Mouse (Mus musculus) cerebral cortex, adult 2 months (tissue): ENCODE results near the gene C6.

Experiments
- WGBS: fragments of 180-500 bp; shearing (Covaris S2); methylation state at CpG from one replicate; pipeline ENCODE4 v1.1.7; 2018; 5-methylcytosine and 5-hydroxymethylcytosine counted together

The C6 gene

DNA sequence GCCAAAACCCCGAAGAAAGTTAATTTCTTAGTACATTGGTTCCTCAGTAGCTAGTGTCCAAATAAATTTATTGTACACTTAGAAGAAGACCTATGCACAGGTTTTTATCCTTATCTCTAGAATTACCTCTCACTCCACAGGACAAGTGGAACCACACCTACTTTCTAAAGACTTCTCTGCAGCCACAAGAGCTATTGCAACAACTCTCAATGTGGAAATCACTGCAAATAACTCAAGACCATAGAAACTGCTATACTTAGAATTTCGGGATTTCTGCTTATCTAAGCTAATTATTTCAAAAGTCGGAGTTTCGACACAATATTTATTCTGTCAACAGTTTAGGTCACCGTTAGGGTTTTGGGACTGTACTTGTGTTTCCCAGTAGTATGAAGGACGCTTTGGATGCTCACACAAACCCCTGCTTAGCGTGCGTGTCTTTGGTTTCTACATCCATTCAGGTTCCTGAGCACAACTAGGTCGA is at the start of gene C6:
C6 (plus strand) TSS at position 346 of the 481 bp plus-strand sequence.
- WGBS = 88% methylated on average over 9 of the region's 9 CpGs

DNA sequence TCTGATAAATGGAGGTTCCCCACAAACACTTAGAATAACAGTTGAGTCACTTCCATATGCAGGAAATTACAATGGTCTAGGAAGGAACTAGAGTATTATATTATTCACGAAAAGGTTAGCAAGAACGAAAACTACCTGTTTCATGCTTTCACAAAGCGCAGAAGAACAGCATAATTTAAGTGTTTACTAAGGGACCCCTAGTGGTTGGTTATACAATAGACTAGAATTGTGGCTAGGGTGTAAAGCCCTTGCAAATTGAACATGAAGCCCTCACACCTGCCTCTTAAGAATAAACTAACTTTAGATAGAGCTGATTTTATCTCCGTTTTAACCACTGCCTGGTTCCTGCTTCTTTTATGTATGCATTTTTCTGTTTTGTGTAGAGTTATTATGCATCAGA is 29.4 kb upstream of the C6 start:
- WGBS = 85% methylated on average over 4 of the region's 4 CpGs

DNA sequence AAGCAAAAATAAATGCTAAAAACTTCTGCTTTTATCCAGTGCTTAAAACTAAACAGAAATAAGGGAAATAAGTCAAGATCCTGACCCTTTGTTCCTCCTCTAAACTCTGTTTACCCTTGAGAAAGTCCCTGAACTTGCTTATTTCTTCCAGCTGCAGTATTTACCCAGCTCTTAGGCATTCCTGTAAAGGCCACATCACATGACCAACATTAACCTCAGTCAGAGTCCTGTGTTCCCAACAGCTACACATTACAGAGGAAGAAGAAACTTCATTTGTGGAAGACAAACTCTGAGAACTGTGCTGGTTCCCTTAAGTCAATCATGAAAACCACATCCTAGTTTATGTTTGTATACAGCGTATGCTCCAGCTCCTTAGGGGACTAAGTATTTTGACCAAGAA is 7.2 kb downstream of the C6 start:
- 84% methylated on average over 1 of the region's 1 CpGs for WGBS

GRCm38 (mm10) chr15:4734996-4735609 is 8.1 kb downstream of the C6 start:
- 84% methylated on average over 2 of the region's 2 CpGs for WGBS

GRCm38 (mm10) chr15:4747656-4748055 is 20.7 kb downstream of the C6 start:
- WGBS = 87% methylated on average over 3 of the region's 3 CpGs

GRCm38 (mm10) chr15:4790378-4790777 is 63.4 kb downstream of the C6 start:
- 55% methylated on average over 3 of the region's 3 CpGs for WGBS

GRCm38 (mm10) chr15:4796861-4797260 is 69.9 kb downstream of the C6 start:
- 54% methylated on average over 4 of the region's 4 CpGs for WGBS

- 95% methylated on average over 2 of the region's 2 CpGs for WGBS
These were observed 77.3 kb downstream of the C6 start for GRCm38 (mm10) chr15:4804256-4804655.

DNA sequence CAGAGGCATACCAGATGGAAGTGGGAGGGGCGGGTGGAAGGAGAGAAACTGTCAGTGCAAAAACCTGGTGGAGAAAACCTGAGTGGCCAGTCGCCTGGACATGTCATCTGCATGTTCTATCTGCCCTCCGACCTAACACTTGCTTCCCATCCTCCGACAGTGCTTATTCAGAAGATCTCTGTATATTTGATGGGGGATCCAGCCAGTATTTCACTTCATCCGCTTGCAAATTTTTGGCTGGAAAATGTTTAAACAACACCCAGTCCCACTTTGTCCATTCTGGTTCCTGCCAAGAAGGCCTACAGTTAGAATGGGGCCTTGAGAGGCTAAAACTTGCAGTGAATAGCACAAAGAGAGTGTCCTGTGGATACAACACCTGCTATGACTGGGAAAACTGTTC is 81.2 kb downstream of the C6 start:
- 79% methylated on average over 5 of the region's 5 CpGs for WGBS

GRCm38 (mm10) chr15:4814976-4815375 is 88.0 kb downstream of the C6 start:
- 89% methylated on average over 5 of the region's 5 CpGs for WGBS

DNA sequence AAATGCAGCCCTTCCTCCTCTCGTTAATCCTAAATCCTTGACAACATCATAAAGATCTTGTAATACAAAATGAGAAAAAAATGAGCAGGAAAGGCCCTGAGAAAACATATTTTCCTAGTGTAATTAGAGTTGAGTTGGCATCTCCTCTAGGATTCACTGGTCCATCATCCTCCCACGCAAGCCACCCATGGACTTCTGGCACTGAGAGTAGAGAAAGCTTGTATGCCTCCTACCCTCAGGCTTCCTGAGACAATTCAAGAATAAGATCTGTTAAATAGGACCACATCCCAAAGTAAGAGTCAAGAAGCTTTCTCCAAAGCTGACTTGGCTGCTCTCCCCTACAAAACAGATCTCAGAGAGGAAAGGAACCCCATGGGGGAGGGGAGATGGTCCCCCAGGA is 88.7 kb downstream of the C6 start:
- WGBS = 59% methylated on average over 2 of the region's 2 CpGs

- 80% methylated on average over 10 of the region's 10 CpGs for WGBS
These were observed 89.9 kb downstream of the C6 start for GRCm38 (mm10) chr15:4816752-4817493.

DNA sequence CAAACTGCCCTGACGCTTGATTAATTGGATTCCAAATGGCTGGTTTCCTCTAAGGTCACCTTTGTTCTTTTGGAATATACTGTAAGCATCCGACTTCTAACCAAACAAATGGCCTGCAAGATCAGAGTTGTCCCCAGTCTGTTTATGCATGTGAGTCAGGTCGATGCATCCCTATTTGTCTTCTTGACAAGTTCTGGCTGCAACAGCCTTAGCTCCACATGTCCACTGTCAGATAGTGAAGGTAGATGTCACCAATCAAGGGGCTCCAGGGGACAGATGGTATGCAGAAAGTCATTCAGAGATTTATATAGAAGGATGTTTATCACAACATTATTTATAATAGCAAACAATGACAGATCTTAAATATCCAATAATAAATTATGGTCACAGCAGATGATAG is 91.5 kb downstream of the C6 start:
- 81% methylated on average over 3 of the region's 3 CpGs for WGBS

- 68% methylated on average over 1 of the region's 1 CpGs for WGBS
These were observed 94.2 kb downstream of the C6 start for GRCm38 (mm10) chr15:4821161-4821560.

DNA sequence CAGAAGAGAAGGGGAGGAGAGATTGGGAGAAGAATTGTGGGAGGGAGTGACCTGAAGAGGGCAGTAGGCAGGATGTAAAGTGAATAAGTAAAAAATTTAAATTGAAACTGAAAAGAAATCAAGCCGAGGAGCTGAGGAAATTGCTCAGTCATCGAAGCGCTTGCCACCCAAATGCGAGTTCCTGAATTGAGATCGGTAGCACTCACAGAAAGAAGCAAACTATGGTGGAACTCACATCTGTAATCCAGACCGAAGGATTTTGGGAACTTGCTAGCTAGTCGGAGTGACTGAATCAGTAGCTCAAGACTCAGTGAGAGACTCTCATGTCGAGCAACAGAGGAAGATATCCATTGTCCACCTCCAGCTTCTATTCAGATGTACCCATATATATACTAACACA is 94.8 kb downstream of the C6 start:
- 94% methylated on average over 8 of the region's 8 CpGs for WGBS

DNA sequence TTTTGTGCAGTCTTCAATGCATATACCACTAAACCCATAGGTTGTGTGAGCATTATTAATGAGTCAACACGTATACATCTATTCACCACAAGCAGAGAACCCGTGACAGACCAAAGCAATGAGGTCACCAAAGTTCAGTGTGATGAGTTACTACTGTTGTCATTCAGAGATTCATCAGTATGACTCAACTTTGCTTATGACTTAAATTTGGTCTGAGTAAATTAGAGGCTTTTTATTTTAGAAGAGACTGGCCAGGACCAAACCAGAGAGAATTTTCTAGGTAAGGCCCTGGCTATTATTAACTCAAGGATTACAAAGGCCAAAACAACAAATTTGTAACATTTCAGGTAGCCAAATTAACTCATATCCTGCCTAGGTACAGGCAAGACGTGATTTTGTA is 109.4 kb downstream of the C6 start:
- WGBS = 79% methylated on average over 3 of the region's 3 CpGs

DNA sequence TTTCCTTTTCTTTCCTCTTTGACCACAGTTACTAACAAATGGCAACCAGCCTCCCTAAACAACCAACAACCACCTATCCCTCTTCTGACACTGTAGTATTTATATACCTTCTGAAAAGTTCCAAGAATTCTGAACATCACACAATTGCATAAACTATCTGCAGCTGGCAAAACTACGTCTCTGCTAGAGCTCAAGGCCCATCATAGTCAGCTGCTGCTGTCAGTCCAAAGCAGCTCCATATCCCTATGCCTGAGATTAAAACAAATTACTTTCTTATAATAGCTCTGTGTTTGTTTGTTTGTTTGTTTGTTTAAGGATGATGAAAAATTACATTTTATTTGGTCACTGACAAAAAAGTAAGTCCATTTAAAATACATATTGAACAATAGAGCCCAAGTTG is 123.0 kb downstream of the C6 start:
- 89% methylated on average over 1 of the region's 1 CpGs for WGBS
